Mouse (Mus musculus) liver, embryonic 13.5 days (tissue): ENCODE measurements around the gene Ppara. TPM values are rescaled to one million over a fixed set of nuclear protein-coding genes. Genes with fewer than 3 reads are reported as not detected.
A peak's percentile ranks its signal among the peaks of the same experiment; 100 is the strongest.

ENCODE experiments used
- microRNA counts: library from miRNA; unstranded; fragments of <30 nt; microRNA quantifications from one replicate; lab custom pipeline; 2016
- microRNA-seq: library from miRNA; unstranded; fragments of <30 nt; microRNA quantifications from one replicate; pipeline ENCODE4, GENCODE M21; 2016
- polyA plus RNA-seq: library from polyadenylated mRNA; unstranded; fragments of >200 nt; fragmentation: Nextera tagmentation; extraction: Ambion mirVana; gene quantifications from 2 replicates; pipeline ENCODE4 v1.2.1, GENCODE M21; 2015

Gene Ppara
- polyA plus RNA-seq, 1 experiment from 2014 or later, result 7.5 TPM

MicroRNAs encoded within 50 kb of the gene (microRNA counts, 519-probe panel; counts per million panel counts)
- microRNA mmu-let-7b (lab: Ali Mortazavi, UCI) (5,474 counts per million, percentile 62 among the panel's probes with 10 or more counts), microRNA mmu-let-7c (lab: Ali Mortazavi, UCI) (6,489 counts per million, percentile 80 among the panel's probes with 10 or more counts)

Small RNAs within 50 kb of the gene (microRNA-seq; reads per million reads assigned to microRNA genes)
- gene Mirlet7b, result 897 reads per million, percentile 74 among the genes with 10 or more reads in this experiment
- 20.0 reads per million, percentile 33 among the genes with 10 or more reads in this experiment for gene Mirlet7c-2

Other genes with a start within 250 kb of the Ppara start
- not detected in 2 replicates for gene 7530416G11Rik, start 231.8 kb upstream of the Ppara start, polyA plus RNA-seq
- gene Wnt7b, start 152.5 kb upstream of the Ppara start, polyA plus RNA-seq, result 0.12 and 0.35 TPM in 2 replicates
- 25.9 and 27.7 TPM in 2 replicates for gene Cdpf1, start 76.7 kb downstream of the Ppara start, polyA plus RNA-seq
- gene Pkdrej, start 86.8 kb downstream of the Ppara start, polyA plus RNA-seq, result 0.06 and 0.08 TPM in 2 replicates
- 6.4 and 6.8 TPM in 2 replicates for gene Ttc38, start 97.3 kb downstream of the Ppara start, polyA plus RNA-seq
- 24.9 and 27.7 TPM in 2 replicates for gene Gtse1, start 124.8 kb downstream of the Ppara start, polyA plus RNA-seq
- 17.3 and 20.3 TPM in 2 replicates for gene Trmu, start 144.3 kb downstream of the Ppara start, polyA plus RNA-seq